Mouse (Mus musculus) CH12.LX (cell line): ENCODE results near the gene Styxl1.

Source experiments
- CTCF ChIP-seq, 2 experiments: IDR thresholded peaks in 1 of 2; conservative IDR thresholded peaks in 1 of 2; 2 replicates each; pipeline ENCODE4 v1.5.1; 2011 to 2012; ENCODE audit warnings: low read depth in 2 of 2, low read length in 2 of 2, improper control_type of control experiment in 1 of 2, inconsistent platforms in 1 of 2, mild to moderate bottlenecking in 1 of 2, moderate library complexity in 1 of 2
- E2F4 ChIP-seq: IDR thresholded peaks from 2 replicates; pipeline ENCODE4 v1.6.1; 2011; ENCODE audit warnings: low read depth, low read length, improper control_type of control experiment; ENCODE audit not compliant: insufficient replicate concordance
- ELF1 ChIP-seq: IDR thresholded peaks from 2 replicates; pipeline ENCODE4 v1.6.1; 2014; ENCODE audit warnings: low read depth, mild to moderate bottlenecking, inconsistent platforms, low read length, improper control_type of control experiment
- EP300 ChIP-seq: IDR thresholded peaks from 2 replicates; pipeline ENCODE4 v1.6.1; 2011; ENCODE audit warnings: low read length, improper control_type of control experiment
- HCFC1 ChIP-seq: IDR thresholded peaks from 2 replicates; pipeline ENCODE4 v1.6.1; 2012; ENCODE audit warnings: low read depth, mild to moderate bottlenecking, inconsistent platforms, low read length, improper control_type of control experiment
- JUND ChIP-seq: conservative IDR thresholded peaks from 2 replicates; pipeline ENCODE4 v1.6.1; 2011; ENCODE audit warnings: low read depth, low read length, improper control_type of control experiment
- MAX ChIP-seq: IDR thresholded peaks from 2 replicates; pipeline ENCODE4 v1.6.1; 2011; ENCODE audit warnings: low read length, improper control_type of control experiment
- MXI1 ChIP-seq: IDR thresholded peaks from 2 replicates; pipeline ENCODE4 v1.6.1; 2011; ENCODE audit warnings: mild to moderate bottlenecking, low read depth, low read length, improper control_type of control experiment
- NELFE ChIP-seq: IDR thresholded peaks from 2 replicates; pipeline ENCODE4 v1.6.1; 2011; ENCODE audit warnings: low read depth, low read length, improper control_type of control experiment
- POLR2A ChIP-seq: IDR thresholded peaks from 2 replicates; pipeline ENCODE4 v1.6.1; 2011; ENCODE audit warnings: low read depth, mild to moderate bottlenecking, improper control_type of control experiment, low read length
- TBP ChIP-seq: conservative IDR thresholded peaks from 2 replicates; pipeline ENCODE4 v1.6.1; 2011; ENCODE audit warnings: low read depth, low read length, improper control_type of control experiment
- USF1 ChIP-seq: IDR thresholded peaks from 2 replicates; pipeline ENCODE4 v1.6.1; 2014; ENCODE audit warnings: low read depth, mild to moderate bottlenecking, inconsistent platforms, low read length, improper control_type of control experiment
- ZMIZ1 ChIP-seq: IDR thresholded peaks from 2 replicates; pipeline ENCODE4 v1.6.1; 2012; ENCODE audit warnings: low read depth, mild to moderate bottlenecking, inconsistent platforms, low read length, improper control_type of control experiment

GRCm38 (mm10) chr5:135772519-135772918, 5.7 kb downstream of the Styxl1 start:
- TF ChIP-seq E2F4 (no peak), CTCF (conservative IDR thresholded peaks at IDR 0.05 in 1 of 2, IDR thresholded peaks at IDR 0.05 in 1 of 2; ENCODE audit: low read depth in 2 of 2, low read length in 2 of 2) (no peak), POLR2A (no peak), EP300 (no peak), MAX (no peak), ELF1 (no peak), MXI1 (no peak), TBP (no peak), ZMIZ1 (no peak), USF1 (no peak), JUND (no peak), HCFC1 (no peak), NELFE (no peak)
